Mouse (Mus musculus) splenic B cell, adult 2 months (primary cell): ENCODE results near the gene Sestd1.

Experiments used
- DNase-seq: peaks from one replicate; pipeline ENCODE4 v3.0.0-alpha.2; 2011; ENCODE audit warnings: low read depth, low spot score
- H3K27me3 ChIP-seq: 2 replicates; pipeline ENCODE4 v1.6.1; 2012; ENCODE audit warnings: mild to moderate bottlenecking, low read length, moderate library complexity, mixed read lengths; ENCODE audit not compliant: control insufficient read depth, poor library complexity, insufficient read depth, severe bottlenecking
- H3K36me3 ChIP-seq: 2 replicates; pipeline ENCODE4 v1.6.1; 2012; ENCODE audit warnings: mild to moderate bottlenecking, low read length, moderate library complexity, mixed read lengths; ENCODE audit not compliant: control insufficient read depth, poor library complexity, insufficient read depth, severe bottlenecking

Gene Sestd1

GRCm38 (mm10) chr2:77182996-77183380, 97.4 kb downstream of the Sestd1 start:
- Histone ChIP-seq H3K36me3 (no peaks in the 10 kb centered on the region), H3K27me3 (no peaks in the 10 kb centered on the region)
- no peak for DNase-seq

GRCm38 (mm10) chr2:77182271-77182995, 98.0 kb downstream of the Sestd1 start:
- DNase-seq, result no peak
- no peaks in the 10 kb centered on the region for H3K36me3 ChIP-seq
- H3K27me3 ChIP-seq, result no peaks in the 10 kb centered on the region

- no peak for DNase-seq
- Histone ChIP-seq H3K27me3 (no peaks in the 10 kb centered on the region), H3K36me3 (no peaks in the 10 kb centered on the region)
These were observed 102.9 kb downstream of the Sestd1 start for GRCm38 (mm10) chr2:77177472-77177871.

- no peak for DNase-seq
- no peaks in the 10 kb centered on the region for H3K27me3 ChIP-seq
- H3K36me3 ChIP-seq, result no peaks in the 10 kb centered on the region
These were observed 104.0 kb downstream of the Sestd1 start for GRCm38 (mm10) chr2:77176413-77176812.

GRCm38 (mm10) chr2:77175411-77175810, 105.0 kb downstream of the Sestd1 start:
- Histone ChIP-seq H3K27me3 (no peaks in the 10 kb centered on the region), H3K36me3 (no peaks in the 10 kb centered on the region)
- DNase-seq, result no peak

GRCm38 (mm10) chr2:77174313-77174712, 106.1 kb downstream of the Sestd1 start:
- DNase-seq, result no peak
- Histone ChIP-seq H3K36me3 (no peaks in the 10 kb centered on the region), H3K27me3 (no peaks in the 10 kb centered on the region)

GRCm38 (mm10) chr2:77173821-77174220, 106.6 kb downstream of the Sestd1 start:
- Histone ChIP-seq H3K36me3 (no peaks in the 10 kb centered on the region), H3K27me3 (no peaks in the 10 kb centered on the region)
- no peak for DNase-seq

GRCm38 (mm10) chr2:77173366-77173765, 107.0 kb downstream of the Sestd1 start:
- H3K27me3 ChIP-seq, result no peaks in the 10 kb centered on the region
- DNase-seq, result no peak
- H3K36me3 ChIP-seq, result no peaks in the 10 kb centered on the region

GRCm38 (mm10) chr2:77172241-77172671, 108.1 kb downstream of the Sestd1 start:
- H3K27me3 ChIP-seq, result no peaks in the 10 kb centered on the region
- no peak for DNase-seq

GRCm38 (mm10) chr2:77171444-77172240, 108.8 kb downstream of the Sestd1 start:
- DNase-seq, result no peak
- Histone ChIP-seq H3K36me3 (no peaks in the 10 kb centered on the region), H3K27me3 (no peaks in the 10 kb centered on the region)

More at GRCm38 (mm10) chr2:77172241-77172671, 108.1 kb downstream of the Sestd1 start:
- H3K36me3 ChIP-seq, result no peaks in the 10 kb centered on the region

GRCm38 (mm10) chr2:77170633-77171105, 109.7 kb downstream of the Sestd1 start, which contains the start of gene Ccdc141:
Gene Ccdc141, minus strand, starts transcription at chr2:77170636.
- DNase-seq, result no peak
- H3K36me3 ChIP-seq, result no peaks in the 10 kb centered on the region
- H3K27me3 ChIP-seq, result no peaks in the 10 kb centered on the region

GRCm38 (mm10) chr2:77169916-77170632, 110.3 kb downstream of the Sestd1 start:
- H3K36me3 ChIP-seq, result no peaks in the 10 kb centered on the region
- no peaks in the 10 kb centered on the region for H3K27me3 ChIP-seq
- peak; percentile 11 for DNase-seq

GRCm38 (mm10) chr2:77169218-77169617, 111.2 kb downstream of the Sestd1 start:
- DNase-seq, result no peak
- Histone ChIP-seq H3K27me3 (no peaks in the 10 kb centered on the region), H3K36me3 (no peaks in the 10 kb centered on the region)

- H3K36me3 ChIP-seq, result no peaks in the 10 kb centered on the region
- no peak for DNase-seq
- no peaks in the 10 kb centered on the region for H3K27me3 ChIP-seq
These were observed 111.6 kb downstream of the Sestd1 start for GRCm38 (mm10) chr2:77168781-77169180.
